Mouse (Mus musculus): Measurements from ENCODE around the gene Akirin1. TPM values are rescaled to one million over a fixed set of nuclear protein-coding genes. Genes with fewer than 3 reads are reported as not detected.
A peak's percentile ranks its signal among the peaks of the same experiment; 100 is the strongest.

Gene Akirin1
- polyA plus RNA-seq (2015; fragmentation: Nextera tagmentation; extraction: Ambion mirVana), result 44.3 and 48.8 TPM in 2 replicates

DNA sequence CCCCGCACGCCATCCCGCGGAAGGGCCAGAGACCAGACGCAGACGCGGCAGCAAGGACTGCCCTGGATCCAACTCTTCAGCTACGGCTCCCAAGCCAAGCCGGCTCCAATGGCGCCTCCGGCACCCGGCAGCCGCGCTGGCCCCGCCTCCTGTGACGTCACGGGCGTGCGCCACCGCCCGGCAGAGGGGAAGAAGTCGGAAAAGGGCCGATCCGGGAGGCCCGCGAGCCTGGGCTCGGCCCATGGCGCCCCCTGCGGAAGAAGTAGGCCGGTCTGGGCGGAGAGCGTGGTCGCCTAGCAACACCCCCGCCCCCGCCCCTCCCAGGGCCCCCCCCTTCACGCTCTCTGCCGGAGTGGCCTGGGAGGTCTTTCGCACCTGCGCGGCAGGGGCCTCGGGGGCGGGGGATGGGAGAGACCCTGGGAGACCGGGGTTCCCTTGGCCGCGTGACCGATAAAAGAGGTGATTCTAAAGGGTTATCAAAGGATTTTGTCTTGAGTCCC lies at the start of gene Akirin1:
Gene Akirin1, minus strand, starts transcription at position 194 of the 500 bp plus-strand sequence.
- peak within 1 kb of the TSS; percentile 89 for H3K4me2 ChIP-seq (ENCODE audit: low read depth, low read length)
- H3K9me3 ChIP-seq (replicated peaks; ENCODE audit: control insufficient read depth, low read length), result no peaks in the 10 kb centered on the region
- H3K27ac ChIP-seq (ENCODE audit: low read length), result peak within 1 kb of the TSS; percentile 90
- no peaks in the 10 kb centered on the region for H3K36me3 ChIP-seq (ENCODE audit: control insufficient read depth, insufficient read depth)
- ATAC-seq (replicated peaks; ENCODE audit: extremely low read depth, insufficient read depth, low FRiP score), result peak; percentile 98
- peak within 1 kb of the TSS; percentile 91 for H3K9ac ChIP-seq (ENCODE audit: low read length)
- H3K4me1 ChIP-seq (ENCODE audit: control insufficient read depth, insufficient read depth, low read length), result peaks cover 15% of the 10 kb centered on the region
- H3K27me3 ChIP-seq (ENCODE audit: control insufficient read depth, insufficient read depth, low read length), result no peaks in the 10 kb centered on the region
- under 1% methylated on average over 45 of the region's 46 CpGs for WGBS
- H3K4me3 ChIP-seq (ENCODE audit: low read length), result peak within 1 kb of the TSS; percentile 90

DNA sequence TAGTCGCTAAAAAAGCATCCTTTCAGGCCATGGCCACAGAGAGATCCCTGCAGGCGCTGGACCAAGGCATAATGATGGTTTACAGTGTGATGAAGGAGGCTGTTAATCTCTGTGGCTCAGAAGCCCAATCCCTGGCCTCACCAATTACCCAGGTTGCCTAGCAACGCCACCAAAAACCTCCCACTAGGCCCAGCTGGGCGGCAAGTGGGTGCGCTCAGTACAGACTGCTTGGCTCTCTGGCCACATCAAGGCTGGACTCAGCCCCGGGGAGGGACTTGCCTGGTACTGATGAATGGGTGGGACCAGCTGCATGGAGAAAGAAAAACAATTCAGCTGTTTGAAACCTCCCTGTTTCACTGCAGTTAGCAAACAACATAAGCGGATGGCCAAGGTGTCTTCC lies 47.7 kb upstream of the Akirin1 start:
- Histone ChIP-seq H3K27ac (ENCODE audit: low read length) (no peak overlapping the region), H3K36me3 (ENCODE audit: control insufficient read depth, insufficient read depth) (no peaks in the 10 kb centered on the region), H3K4me2 (ENCODE audit: low read depth, low read length) (no peak overlapping the region), H3K9ac (ENCODE audit: low read length) (no peak overlapping the region), H3K9me3 (replicated peaks; ENCODE audit: control insufficient read depth, low read length) (no peaks in the 10 kb centered on the region), H3K4me3 (ENCODE audit: low read length) (no peak overlapping the region), H3K4me1 (ENCODE audit: control insufficient read depth, insufficient read depth, low read length) (no peaks in the 10 kb centered on the region), H3K27me3 (ENCODE audit: control insufficient read depth, insufficient read depth, low read length) (no peaks in the 10 kb centered on the region)
- no peak for ATAC-seq (replicated peaks; ENCODE audit: extremely low read depth, insufficient read depth, low FRiP score)
- whole genome bisulfite sequencing, result 73% methylated on average over 7 of the region's 7 CpGs

DNA sequence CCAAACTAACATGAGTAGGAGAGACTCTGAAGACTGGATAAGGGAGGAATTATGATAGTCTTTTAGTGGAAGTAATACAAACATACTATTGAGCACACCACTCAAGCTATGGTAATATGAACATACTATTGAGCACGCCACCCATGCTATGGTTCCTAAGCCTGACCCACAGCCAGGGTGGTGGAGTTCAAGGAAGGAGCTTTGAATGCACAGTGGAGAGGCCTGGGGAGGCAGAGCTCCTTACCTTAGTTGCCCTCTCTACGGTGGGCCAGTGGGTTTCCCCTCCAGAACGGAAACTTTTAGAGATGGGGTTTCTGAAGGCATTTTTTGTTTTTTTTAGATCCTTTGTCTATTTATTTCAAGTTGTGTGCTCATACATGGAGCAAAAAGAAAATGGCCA lies 47.3 kb upstream of the Akirin1 start:
- WGBS, result 89% methylated on average over 3 of the region's 3 CpGs
- Histone ChIP-seq H3K9me3 (replicated peaks; ENCODE audit: control insufficient read depth, low read length) (no peaks in the 10 kb centered on the region), H3K27me3 (ENCODE audit: control insufficient read depth, insufficient read depth, low read length) (no peaks in the 10 kb centered on the region), H3K27ac (ENCODE audit: low read length) (no peak overlapping the region), H3K4me3 (ENCODE audit: low read length) (no peak overlapping the region), H3K9ac (ENCODE audit: low read length) (no peak overlapping the region), H3K4me1 (ENCODE audit: control insufficient read depth, insufficient read depth, low read length) (no peaks in the 10 kb centered on the region), H3K4me2 (ENCODE audit: low read depth, low read length) (no peak overlapping the region), H3K36me3 (ENCODE audit: control insufficient read depth, insufficient read depth) (no peaks in the 10 kb centered on the region)
- ATAC-seq (replicated peaks; ENCODE audit: extremely low read depth, insufficient read depth, low FRiP score), result no peak

DNA sequence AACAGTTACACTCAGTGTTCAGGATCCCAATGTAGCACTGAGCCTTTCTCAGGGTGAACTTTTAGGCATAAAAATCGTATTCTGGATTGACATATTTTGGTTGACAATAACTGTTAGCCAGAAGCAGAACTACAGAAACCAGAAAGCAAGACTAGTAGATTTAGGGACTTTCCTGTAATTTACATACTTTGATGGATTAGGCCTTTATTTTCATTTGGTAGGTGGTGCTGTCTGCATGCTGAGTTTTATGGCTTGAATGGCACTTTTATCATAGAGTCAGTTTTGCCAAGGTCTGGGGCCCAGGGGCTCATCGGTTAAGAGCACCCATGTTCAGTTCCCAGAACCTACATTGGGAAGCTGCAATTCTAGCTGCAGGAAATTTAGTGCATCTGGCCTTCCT lies 44.9 kb upstream of the Akirin1 start:
- 71% methylated on average over 2 of the region's 2 CpGs for WGBS
- H3K4me3 ChIP-seq (ENCODE audit: low read length), result no peak overlapping the region
- no peak overlapping the region for H3K9ac ChIP-seq (ENCODE audit: low read length)
- no peaks in the 10 kb centered on the region for H3K9me3 ChIP-seq (replicated peaks; ENCODE audit: control insufficient read depth, low read length)
- H3K36me3 ChIP-seq (ENCODE audit: control insufficient read depth, insufficient read depth), result no peaks in the 10 kb centered on the region
- H3K27me3 ChIP-seq (ENCODE audit: control insufficient read depth, insufficient read depth, low read length), result no peaks in the 10 kb centered on the region
- H3K4me2 ChIP-seq (ENCODE audit: low read depth, low read length), result no peak overlapping the region
- H3K4me1 ChIP-seq (ENCODE audit: control insufficient read depth, insufficient read depth, low read length), result no peaks in the 10 kb centered on the region
- no peak for ATAC-seq (replicated peaks; ENCODE audit: extremely low read depth, insufficient read depth, low FRiP score)
- no peak overlapping the region for H3K27ac ChIP-seq (ENCODE audit: low read length)

DNA sequence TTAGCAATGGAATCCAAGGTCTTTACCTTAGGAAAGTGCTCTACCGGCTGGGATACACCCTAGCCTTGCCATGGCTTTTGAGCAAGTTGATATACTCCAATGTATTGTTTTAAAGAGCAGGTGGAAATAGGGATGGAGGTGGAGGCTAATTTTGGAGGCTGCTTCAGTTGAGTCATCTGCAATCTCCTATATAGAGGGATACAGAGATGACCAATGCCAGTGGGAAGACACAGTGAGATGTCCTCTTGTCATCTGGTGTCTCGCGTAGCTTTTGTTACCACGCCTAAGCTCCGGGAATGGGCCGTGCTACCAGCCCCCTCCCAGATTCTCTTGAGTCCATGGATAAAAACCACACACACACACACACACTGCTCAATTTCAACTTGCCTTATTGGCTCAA lies 43.0 kb upstream of the Akirin1 start:
- WGBS, result 89% methylated on average over 6 of the region's 6 CpGs
- ATAC-seq (replicated peaks; ENCODE audit: extremely low read depth, insufficient read depth, low FRiP score), result no peak

DNA sequence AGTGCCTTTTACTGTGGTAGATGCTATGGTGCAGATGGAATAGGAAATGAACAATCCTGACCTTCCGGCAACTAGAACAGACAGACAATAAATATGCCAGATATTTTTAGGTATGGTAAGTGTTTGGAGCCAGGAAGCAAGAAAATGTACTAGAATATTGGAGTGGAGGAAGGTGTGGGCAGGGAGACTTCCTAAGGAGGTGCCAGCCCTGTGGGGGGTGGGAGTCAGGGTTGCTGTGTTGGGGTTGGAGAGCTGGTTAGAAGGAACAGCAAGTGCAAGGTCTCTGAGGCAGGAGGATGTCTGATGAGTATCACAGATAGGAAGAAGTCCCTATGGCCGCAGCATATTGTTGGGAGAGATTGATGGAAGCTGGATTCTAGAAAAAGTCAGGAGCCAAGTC lies 42.5 kb upstream of the Akirin1 start:
- no peak overlapping the region for H3K4me2 ChIP-seq (ENCODE audit: low read depth, low read length)
- no peaks in the 10 kb centered on the region for H3K9me3 ChIP-seq (replicated peaks; ENCODE audit: control insufficient read depth, low read length)
- H3K9ac ChIP-seq (ENCODE audit: low read length), result no peak overlapping the region
- no peaks in the 10 kb centered on the region for H3K36me3 ChIP-seq (ENCODE audit: control insufficient read depth, insufficient read depth)
- 66% methylated on average over 2 of the region's 2 CpGs for WGBS
- no peak for ATAC-seq (replicated peaks; ENCODE audit: extremely low read depth, insufficient read depth, low FRiP score)
- H3K27ac ChIP-seq (ENCODE audit: low read length), result no peak overlapping the region
- no peak overlapping the region for H3K4me3 ChIP-seq (ENCODE audit: low read length)
- peaks cover 10% of the 10 kb centered on the region for H3K4me1 ChIP-seq (ENCODE audit: control insufficient read depth, insufficient read depth, low read length)
- H3K27me3 ChIP-seq (ENCODE audit: control insufficient read depth, insufficient read depth, low read length), result no peaks in the 10 kb centered on the region

More for the DNA sequence above, 43.0 kb upstream of the Akirin1 start:
- H3K36me3 ChIP-seq (ENCODE audit: control insufficient read depth, insufficient read depth), result no peaks in the 10 kb centered on the region
- H3K27me3 ChIP-seq (ENCODE audit: control insufficient read depth, insufficient read depth, low read length), result no peaks in the 10 kb centered on the region
- H3K4me3 ChIP-seq (ENCODE audit: low read length), result no peak overlapping the region
- peaks cover 5% of the 10 kb centered on the region for H3K4me1 ChIP-seq (ENCODE audit: control insufficient read depth, insufficient read depth, low read length)
- H3K4me2 ChIP-seq (ENCODE audit: low read depth, low read length), result no peak overlapping the region
- H3K27ac ChIP-seq (ENCODE audit: low read length), result no peak overlapping the region
- H3K9ac ChIP-seq (ENCODE audit: low read length), result no peak overlapping the region
- H3K9me3 ChIP-seq (replicated peaks; ENCODE audit: control insufficient read depth, low read length), result no peaks in the 10 kb centered on the region

DNA sequence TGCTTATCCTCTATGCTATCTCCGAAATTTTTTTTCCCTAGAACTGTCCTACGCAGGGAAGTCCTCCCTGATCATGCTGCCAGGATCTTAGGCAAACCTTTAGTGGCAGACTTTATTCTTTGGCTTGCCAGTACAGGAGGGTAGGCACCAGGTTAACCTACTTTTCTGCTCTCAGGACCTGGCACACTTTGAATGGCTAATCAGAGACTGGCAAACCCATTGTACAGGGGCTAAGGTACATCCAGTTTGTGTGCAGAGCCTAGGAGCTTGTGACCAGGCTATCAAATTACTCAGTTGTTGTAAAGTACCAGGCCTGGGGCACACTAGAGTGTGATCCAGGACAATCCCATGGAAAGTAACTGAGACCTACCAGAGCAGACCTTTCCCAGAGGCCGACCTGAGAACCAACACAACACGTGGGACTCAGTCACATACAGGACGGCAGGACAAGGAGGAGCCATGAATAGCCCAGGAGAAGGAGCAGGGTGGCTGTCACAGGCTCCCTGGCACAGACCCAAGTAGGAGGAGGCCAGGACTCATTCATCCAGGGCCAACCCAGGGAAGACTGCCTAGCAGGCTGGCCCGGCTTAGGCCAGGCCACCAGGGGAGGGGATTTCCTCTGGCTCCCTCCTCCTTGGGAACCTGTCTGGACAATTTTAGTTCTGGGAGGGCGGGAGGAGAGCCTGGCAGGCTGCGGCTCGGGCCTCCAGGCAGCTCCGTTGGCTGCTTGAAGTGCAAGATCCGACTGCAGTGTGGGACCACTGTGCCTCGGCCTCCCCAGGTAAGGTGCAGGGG lies 37.2 kb upstream of the Akirin1 start, which contains the start of gene Rhbdl2:
Gene Rhbdl2, plus strand, starts transcription at position 684 of the 795 bp plus-strand sequence.
- peak within 1 kb of the TSS; percentile 66 for H3K4me2 ChIP-seq (ENCODE audit: low read depth, low read length)
- peak within 1 kb of the TSS; percentile 59 for H3K27ac ChIP-seq (ENCODE audit: low read length)
- H3K27me3 ChIP-seq (ENCODE audit: control insufficient read depth, insufficient read depth, low read length), result no peaks in the 10 kb centered on the region
- H3K4me1 ChIP-seq (ENCODE audit: control insufficient read depth, insufficient read depth, low read length), result peaks cover 13% of the 10 kb centered on the region
- ATAC-seq (replicated peaks; ENCODE audit: extremely low read depth, insufficient read depth, low FRiP score), result peak; percentile 95
- H3K9ac ChIP-seq (ENCODE audit: low read length), result peak within 1 kb of the TSS; percentile 58
- 23% methylated on average over 12 of the region's 12 CpGs for WGBS
- no peaks in the 10 kb centered on the region for H3K9me3 ChIP-seq (replicated peaks; ENCODE audit: control insufficient read depth, low read length)
- H3K4me3 ChIP-seq (ENCODE audit: low read length), result peak within 1 kb of the TSS; percentile 33
- H3K36me3 ChIP-seq (ENCODE audit: control insufficient read depth, insufficient read depth), result no peaks in the 10 kb centered on the region

DNA sequence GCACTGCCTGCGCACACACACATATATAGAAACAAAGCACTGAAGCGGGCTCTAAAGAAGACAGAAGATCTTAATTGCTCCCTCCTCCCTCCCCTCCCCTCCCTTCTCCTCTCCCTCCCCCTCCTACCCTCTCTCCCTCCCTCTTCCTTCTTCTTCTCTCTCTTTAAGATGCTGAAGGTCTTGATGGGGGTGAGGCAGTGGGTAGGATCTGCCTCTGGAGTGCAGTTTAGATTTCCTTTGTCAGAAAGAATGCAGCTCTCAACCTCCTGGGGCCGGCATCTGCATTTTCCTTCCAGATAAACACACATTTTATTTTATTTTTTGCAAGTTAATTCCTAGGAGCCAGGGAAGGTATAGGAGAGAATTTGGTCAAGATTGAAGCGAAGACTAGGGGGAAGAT lies 18.1 kb upstream of the Akirin1 start:
- no peak overlapping the region for H3K9ac ChIP-seq (ENCODE audit: low read length)
- WGBS, result 75% methylated on average over 4 of the region's 4 CpGs
- no peaks in the 10 kb centered on the region for H3K27me3 ChIP-seq (ENCODE audit: control insufficient read depth, insufficient read depth, low read length)
- no peaks in the 10 kb centered on the region for H3K36me3 ChIP-seq (ENCODE audit: control insufficient read depth, insufficient read depth)
- no peak overlapping the region for H3K27ac ChIP-seq (ENCODE audit: low read length)
- no peak overlapping the region for H3K4me3 ChIP-seq (ENCODE audit: low read length)
- H3K4me1 ChIP-seq (ENCODE audit: control insufficient read depth, insufficient read depth, low read length), result no peaks in the 10 kb centered on the region
- ATAC-seq (replicated peaks; ENCODE audit: extremely low read depth, insufficient read depth, low FRiP score), result no peak
- no peaks in the 10 kb centered on the region for H3K9me3 ChIP-seq (replicated peaks; ENCODE audit: control insufficient read depth, low read length)
- no peak overlapping the region for H3K4me2 ChIP-seq (ENCODE audit: low read depth, low read length)

DNA sequence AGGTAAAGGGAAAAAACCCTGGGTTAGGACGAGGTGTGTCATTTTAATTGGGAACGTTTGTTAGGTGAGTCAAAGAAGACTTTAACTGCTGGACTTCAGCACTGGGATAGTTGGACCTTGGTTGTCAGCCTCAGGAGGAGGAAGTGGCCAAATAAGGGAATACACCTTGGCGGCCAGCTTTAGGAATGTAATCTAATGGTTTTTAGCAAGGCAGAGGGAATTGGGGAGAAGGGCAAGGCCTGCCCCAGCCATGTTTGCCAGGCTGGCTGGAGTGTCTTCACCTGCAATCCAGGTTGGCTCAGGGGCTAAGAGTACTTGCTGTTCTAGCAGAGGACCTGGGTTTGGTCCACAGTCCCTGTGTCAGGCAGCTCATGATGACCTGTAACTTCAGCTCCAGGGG lies 17.7 kb upstream of the Akirin1 start:
- no peak overlapping the region for H3K4me2 ChIP-seq (ENCODE audit: low read depth, low read length)
- H3K9ac ChIP-seq (ENCODE audit: low read length), result no peak overlapping the region
- no peak overlapping the region for H3K27ac ChIP-seq (ENCODE audit: low read length)
- H3K4me1 ChIP-seq (ENCODE audit: control insufficient read depth, insufficient read depth, low read length), result no peaks in the 10 kb centered on the region
- ATAC-seq (replicated peaks; ENCODE audit: extremely low read depth, insufficient read depth, low FRiP score), result no peak
- 60% methylated on average over 3 of the region's 3 CpGs for WGBS
- H3K36me3 ChIP-seq (ENCODE audit: control insufficient read depth, insufficient read depth), result no peaks in the 10 kb centered on the region
- H3K9me3 ChIP-seq (replicated peaks; ENCODE audit: control insufficient read depth, low read length), result no peaks in the 10 kb centered on the region
- no peaks in the 10 kb centered on the region for H3K27me3 ChIP-seq (ENCODE audit: control insufficient read depth, insufficient read depth, low read length)
- no peak overlapping the region for H3K4me3 ChIP-seq (ENCODE audit: low read length)

Measured in heart, embryonic 16.5 days (tissue).